ENCODE assay signal across 25 mouse cellular contexts in the genomic region with DNA sequence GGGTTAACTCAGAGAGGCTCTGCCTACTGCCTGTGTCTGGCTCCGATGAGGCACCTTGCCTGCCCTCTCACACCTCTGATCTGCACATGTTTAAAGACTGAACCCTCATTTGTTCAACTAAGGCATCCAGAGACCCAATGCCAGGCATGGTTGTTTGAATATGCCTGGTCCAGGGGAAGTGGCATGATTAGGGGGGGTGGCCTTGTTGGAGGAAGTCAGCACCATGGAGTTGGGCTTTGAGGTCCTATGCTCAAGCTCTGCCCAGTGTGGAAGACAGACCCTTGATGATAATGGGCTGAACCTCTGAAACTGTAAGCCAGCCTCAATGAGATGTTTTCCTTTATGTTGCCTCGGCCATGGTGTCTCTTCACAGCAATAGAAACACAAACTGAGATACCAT. TPM values are rescaled to one million over a fixed set of nuclear protein-coding genes. Genes with fewer than 3 reads are reported as not detected.
DNase-seq lines count a peak whose midpoint lies in the region; ATAC-seq and TF ChIP-seq lines count a peak whose summit lies in the region.
"Had no signal": no experiment of that assay in that cellular context is flagged by ENCODE, and none has a peak within 500 bp of the region (broad histone marks: within the 10 kb centered on the region; RNA-seq: fewer than 3 reads in every experiment).

No protein-coding gene starts in this region.

- H3K4me3 ChIP-seq in erythroblast, embryonic 14.5 days (replicated peaks), result peak overlapping the region; percentile 60
- H3K4me3 ChIP-seq in E14TG2a.4 (replicated peaks; ENCODE audit: low read length), result peak overlapping the region; percentile 56
- H3K4me3 ChIP-seq: embryonic facial prominence, embryonic 12.5 days; embryonic facial prominence, embryonic 15.5 days; forebrain, embryonic 10.5 days; forebrain, embryonic 13.5 days; hindbrain, embryonic 10.5 days; hindbrain, embryonic 13.5 days; intestine, embryonic 15.5 days had no signal

- peaks cover 61% of the 10 kb centered on the region for H3K36me3 ChIP-seq in erythroblast, embryonic 14.5 days (ENCODE audit: control insufficient read depth)
- H3K36me3 ChIP-seq in E14TG2a.4 (ENCODE audit: insufficient read depth, low read length), result peaks cover 49% of the 10 kb centered on the region

- H3K27me3 ChIP-seq in erythroblast, embryonic 14.5 days (ENCODE audit: control insufficient read depth), result no peaks in the 10 kb centered on the region
- H3K27me3 ChIP-seq in E14TG2a.4 (ENCODE audit: insufficient read depth, low read length), result no peaks in the 10 kb centered on the region
- H3K27me3 ChIP-seq: embryonic facial prominence, embryonic 12.5 days; embryonic facial prominence, embryonic 15.5 days; forebrain, embryonic 13.5 days; hindbrain, embryonic 13.5 days; intestine, embryonic 15.5 days had no signal

- DNase-seq in A20 (ENCODE audit: low read depth, low spot score), result peak; percentile 92
- DNase-seq in layer of hippocampus, adult 9-11 months, result no peak
- DNase-seq: adrenal gland, adult 8-10 months; adrenal gland, postnatal 36 days; cerebellum, adult 8-10 months; cerebellum, postnatal 25 days; gastrocnemius, postnatal 10 days; gastrocnemius, postnatal 36 days; kidney, adult 11 months had no signal

- TF ChIP-seq CTCF in E14TG2a.4 (conservative IDR thresholded peaks at IDR 0.05; ENCODE audit: low read length), result no peak

- peaks cover 41% of the 10 kb centered on the region for H3K4me1 ChIP-seq in erythroblast, embryonic 14.5 days (ENCODE audit: control insufficient read depth)
- H3K4me1 ChIP-seq in E14TG2a.4 (replicated peaks; ENCODE audit: low read depth, low read length), result peaks cover 75% of the 10 kb centered on the region

- no peak for ATAC-seq in erythroblast, adult 5-6 weeks (replicated peaks; ENCODE audit: low FRiP score, poor library complexity, severe bottlenecking)
- no peak for ATAC-seq in megakaryocyte progenitor cell, adult 5-6 weeks (replicated peaks; ENCODE audit: poor library complexity)
- ATAC-seq: activated CD4-positive, CD25-positive, alpha-beta regulatory T cell, adult 4 months; forebrain, embryonic 13.5 days; forebrain, embryonic 16.5 days; hindbrain, embryonic 16.5 days; intestine, embryonic 15.5 days had no signal

- no peaks in the 10 kb centered on the region for H3K9me3 ChIP-seq in erythroblast, embryonic 14.5 days (ENCODE audit: control insufficient read depth, low read length)
- no peaks in the 10 kb centered on the region for H3K9me3 ChIP-seq in E14TG2a.4 (ENCODE audit: low read length)
- H3K9me3 ChIP-seq: embryonic facial prominence, embryonic 12.5 days; embryonic facial prominence, embryonic 15.5 days; forebrain, embryonic 10.5 days; forebrain, embryonic 13.5 days; hindbrain, embryonic 10.5 days; hindbrain, embryonic 13.5 days; intestine, embryonic 15.5 days had no signal

RNA-seq across cellular contexts. Expression of a gene that starts 3.4 kb away (rescaled TPM):
- polyA plus RNA-seq in erythroblast, embryonic 14.5 days (2012), result 156 and 161 TPM in 2 replicates
- total RNA-seq in erythroblast, adult 5-6 weeks (2015; ENCODE audit: low replicate concordance), result 752 and 763 TPM in 2 replicates
- 364 and 550 TPM in 2 replicates for total RNA-seq in erythroblast, adult 5-6 weeks (2017; ENCODE audit: low replicate concordance)
- 25.4 and 32.4 TPM in 2 replicates for total RNA-seq in megakaryocyte progenitor cell, adult 5-6 weeks (2015)
- 11.8 and 15.1 TPM in 2 replicates for total RNA-seq in megakaryocyte progenitor cell, adult 5-6 weeks (2017)

RNA-seq across cellular contexts. Expression of a gene that starts 7.2 kb away (rescaled TPM):
- 0.36 TPM in 1 of 2 replicates, not detected in the other for polyA plus RNA-seq in erythroblast, embryonic 14.5 days (2012)
- total RNA-seq in erythroblast, adult 5-6 weeks (2015; ENCODE audit: low replicate concordance), result 5.6 TPM in 1 of 2 replicates, not detected in the other
- 5.4 and 7.2 TPM in 2 replicates for total RNA-seq in erythroblast, adult 5-6 weeks (2017; ENCODE audit: low replicate concordance)
- total RNA-seq in megakaryocyte progenitor cell, adult 5-6 weeks (2015), result 8.4 and 13.3 TPM in 2 replicates
- 7.1 and 7.7 TPM in 2 replicates for total RNA-seq in megakaryocyte progenitor cell, adult 5-6 weeks (2017)

RNA-seq across cellular contexts. Expression of a gene that starts 7.9 kb away (rescaled TPM):
- polyA plus RNA-seq in erythroblast, embryonic 14.5 days (2012), result 3.6 and 4.0 TPM in 2 replicates
- total RNA-seq in erythroblast, adult 5-6 weeks (2015; ENCODE audit: low replicate concordance), result 28.8 and 31.9 TPM in 2 replicates
- 12.3 and 23.2 TPM in 2 replicates for total RNA-seq in erythroblast, adult 5-6 weeks (2017; ENCODE audit: low replicate concordance)
- 0.34 and 0.42 TPM in 2 replicates for total RNA-seq in megakaryocyte progenitor cell, adult 5-6 weeks (2015)
- 0.14 TPM in 1 of 2 replicates, not detected in the other for total RNA-seq in megakaryocyte progenitor cell, adult 5-6 weeks (2017)
- total RNA-seq: common myeloid progenitor, adult 5-6 weeks had no signal
- polyA plus RNA-seq: heart, postnatal 0 days had no signal

RNA-seq across cellular contexts. Expression of a gene that starts 13.9 kb away (rescaled TPM):
- polyA plus RNA-seq in erythroblast, embryonic 14.5 days (2012), result 16.3 and 18.0 TPM in 2 replicates
- 46.1 and 51.8 TPM in 2 replicates for total RNA-seq in erythroblast, adult 5-6 weeks (2015; ENCODE audit: low replicate concordance)
- 10.9 and 19.4 TPM in 2 replicates for total RNA-seq in erythroblast, adult 5-6 weeks (2017; ENCODE audit: low replicate concordance)
- 86.5 and 106 TPM in 2 replicates for total RNA-seq in megakaryocyte progenitor cell, adult 5-6 weeks (2015)
- total RNA-seq in megakaryocyte progenitor cell, adult 5-6 weeks (2017), result 36.0 and 41.3 TPM in 2 replicates

RNA-seq across cellular contexts. Expression of a gene that starts 18.9 kb away (rescaled TPM):
- 11.0 and 12.3 TPM in 2 replicates for polyA plus RNA-seq in erythroblast, embryonic 14.5 days (2012)
- 46.7 and 84.9 TPM in 2 replicates for total RNA-seq in erythroblast, adult 5-6 weeks (2015; ENCODE audit: low replicate concordance)
- total RNA-seq in erythroblast, adult 5-6 weeks (2017; ENCODE audit: low replicate concordance), result 43.5 and 62.7 TPM in 2 replicates
- 209 and 216 TPM in 2 replicates for total RNA-seq in megakaryocyte progenitor cell, adult 5-6 weeks (2015)
- total RNA-seq in megakaryocyte progenitor cell, adult 5-6 weeks (2017), result 113 and 131 TPM in 2 replicates

Comparison
In these comparisons a context has a peak if more than half of its experiments do, and no peak if none do; other contexts are left out.
1. RNA of a gene that starts 3.4 kb away (total RNA-seq): 364 to 763 TPM in erythroblast, adult 5-6 weeks; 11.8 to 32.4 TPM in megakaryocyte progenitor cell, adult 5-6 weeks; every median in the first group is over 10 times any median in the second.
2. RNA of a gene that starts 7.9 kb away (total RNA-seq): 12.3 to 31.9 TPM in erythroblast, adult 5-6 weeks; 0.14 to 0.42 TPM in megakaryocyte progenitor cell, adult 5-6 weeks; every median in the first group is over 4 times any median in the second.